Mouse (Mus musculus): ENCODE data around the gene Cenpq. TPM values are rescaled to one million over a fixed set of nuclear protein-coding genes. Genes with fewer than 3 reads are reported as not detected.
A peak's percentile ranks its signal among the peaks of the same experiment; 100 is the strongest.

Gene Cenpq
- 1 to 10 TPM; 7.8 to 7.9 TPM for total RNA-seq (2021)
- long read RNA-seq, experiment 1, transcript Cenpq-201 (9 exons, 1,942 nt) = major isoform, 15 of 19 reads
- long read RNA-seq, experiment 1, partial matches to known transcripts = 1 of 19 reads
- long read RNA-seq, experiment 1, other reads (novel, unspliced or antisense) = 3 of 19 reads
- long read RNA-seq, experiment 2, transcript Cenpq-201 (9 exons, 1,942 nt) = major isoform, 9 of 9 reads
- long read RNA-seq, experiment 2, partial matches to known transcripts = 0 of 9 reads
- long read RNA-seq, experiment 2, other reads (novel, unspliced or antisense) = 0 of 9 reads

GRCm38 (mm10) chr17:40934420-40935231, at the start of gene Cenpq, which contains the start of gene Mut:
Gene Cenpq, minus strand, starts transcription at chr17:40935047.
Gene Mut, plus strand, starts transcription at chr17:40934685.
- DNase-seq = peak; percentile 98

- no peak for DNase-seq
These were observed 43.1 kb upstream of the Cenpq start for GRCm38 (mm10) chr17:40977914-40978313.

GRCm38 (mm10) chr17:40948518-40948917, 13.7 kb upstream of the Cenpq start:
- peak; percentile 43 for DNase-seq

- DNase-seq = no peak
These were observed 862 bp downstream of the Cenpq start for GRCm38 (mm10) chr17:40933985-40934384.

GRCm38 (mm10) chr17:40915499-40915898, 19.3 kb downstream of the Cenpq start:
- no peak for DNase-seq

GRCm38 (mm10) chr17:40914250-40914649, 20.6 kb downstream of the Cenpq start, which contains the start of gene Glyatl3:
Gene Glyatl3, minus strand, starts transcription at chr17:40914350.
- DNase-seq = no peak

- peak; percentile 2 for DNase-seq
These were observed 30.1 kb downstream of the Cenpq start for GRCm38 (mm10) chr17:40904721-40905154.

GRCm38 (mm10) chr17:40904056-40904597, 30.7 kb downstream of the Cenpq start:
- DNase-seq = no peak

- DNase-seq = no peak
These were observed 31.5 kb downstream of the Cenpq start for GRCm38 (mm10) chr17:40903345-40903744.

- DNase-seq = no peak
These were observed 35.0 kb downstream of the Cenpq start for GRCm38 (mm10) chr17:40899783-40900363.

GRCm38 (mm10) chr17:40896863-40897262, 38.0 kb downstream of the Cenpq start:
- DNase-seq = no peak

GRCm38 (mm10) chr17:40887849-40888536, 46.9 kb downstream of the Cenpq start:
- DNase-seq = no peak

- no peak for DNase-seq
These were observed 49.7 kb downstream of the Cenpq start for GRCm38 (mm10) chr17:40885155-40885554.

GRCm38 (mm10) chr17:40882172-40882571, 52.7 kb downstream of the Cenpq start:
- no peak for DNase-seq

- peak; percentile 72 for DNase-seq
These were observed 54.7 kb downstream of the Cenpq start, which contains the start of gene 9130008F23Rik for GRCm38 (mm10) chr17:40879924-40880691. Gene 9130008F23Rik, minus strand, starts transcription at chr17:40880559.

GRCm38 (mm10) chr17:40879528-40879923, 55.3 kb downstream of the Cenpq start:
- DNase-seq = no peak

- no peak for DNase-seq
These were observed 57.1 kb downstream of the Cenpq start for GRCm38 (mm10) chr17:40877741-40878140.

GRCm38 (mm10) chr17:40875568-40875967, 59.3 kb downstream of the Cenpq start:
- DNase-seq = no peak

GRCm38 (mm10) chr17:40874701-40875100, 60.1 kb downstream of the Cenpq start:
- no peak for DNase-seq

GRCm38 (mm10) chr17:40873582-40874011, 61.2 kb downstream of the Cenpq start:
- DNase-seq = peak; percentile 12

Measured in adrenal gland, postnatal 10 days (tissue).